Mouse (Mus musculus): ENCODE results near the gene Msh2. TPM values are rescaled to one million over a fixed set of nuclear protein-coding genes. Genes with fewer than 3 reads are reported as not detected.
"Not testable (repeated sequence)": the region's sequence is repeated elsewhere in the genome, so short reads cannot be mapped to it uniquely, and the experiment has no call there.

Gene Msh2
- polyA plus RNA-seq, 1 experiment from 2014 or later = 69.1 TPM

GRCm38 (mm10) chr17:87655616-87656015 lies 16.5 kb upstream of the Msh2 start:
- 93% methylated on average over 5 of the region's 5 CpGs for WGBS
- not testable (repeated sequence) for H3K4me3 ChIP-seq (ENCODE audit: low read length); H3K36me3 ChIP-seq (ENCODE audit: control insufficient read depth, insufficient read depth, low read length); H3K4me1 ChIP-seq (ENCODE audit: control insufficient read depth, insufficient read depth, low read length); H3K9me3 ChIP-seq (ENCODE audit: control insufficient read depth, low read length); H3K27ac ChIP-seq (ENCODE audit: low read depth, low read length); H3K4me2 ChIP-seq (replicated peaks; ENCODE audit: low read depth, low read length); H3K27me3 ChIP-seq (ENCODE audit: control insufficient read depth, insufficient read depth, low read length); H3K9ac ChIP-seq (ENCODE audit: low read depth, low read length); ATAC-seq (ENCODE audit: low FRiP score, low TSS enrichment)

GRCm38 (mm10) chr17:87661958-87662573 lies 10.1 kb upstream of the Msh2 start:
- H3K4me2 ChIP-seq (replicated peaks; ENCODE audit: low read depth, low read length); H3K27me3 ChIP-seq (ENCODE audit: control insufficient read depth, insufficient read depth, low read length); H3K27ac ChIP-seq (ENCODE audit: low read depth, low read length); ATAC-seq (ENCODE audit: low FRiP score, low TSS enrichment); H3K36me3 ChIP-seq (ENCODE audit: control insufficient read depth, insufficient read depth, low read length); H3K9me3 ChIP-seq (ENCODE audit: control insufficient read depth, low read length); H3K4me1 ChIP-seq (ENCODE audit: control insufficient read depth, insufficient read depth, low read length); H3K4me3 ChIP-seq (ENCODE audit: low read length); H3K9ac ChIP-seq (ENCODE audit: low read depth, low read length): not testable (repeated sequence)
- WGBS = 83% methylated on average over 9 of the region's 9 CpGs

GRCm38 (mm10) chr17:87664238-87664637 lies 7.9 kb upstream of the Msh2 start:
- Histone ChIP-seq H3K9me3 (ENCODE audit: control insufficient read depth, low read length) (peaks cover 5% of the 10 kb centered on the region; the same call in 1 of the 2 replicates), H3K27ac (ENCODE audit: low read depth, low read length) (no peak overlapping the region), H3K27me3 (ENCODE audit: control insufficient read depth, insufficient read depth, low read length) (no peaks in the 10 kb centered on the region), H3K9ac (ENCODE audit: low read depth, low read length) (no peak overlapping the region), H3K4me3 (ENCODE audit: low read length) (no peak overlapping the region), H3K4me2 (replicated peaks; ENCODE audit: low read depth, low read length) (no peak overlapping the region), H3K36me3 (ENCODE audit: control insufficient read depth, insufficient read depth, low read length) (no peaks in the 10 kb centered on the region), H3K4me1 (ENCODE audit: control insufficient read depth, insufficient read depth, low read length) (no peaks in the 10 kb centered on the region)
- ATAC-seq (ENCODE audit: low FRiP score, low TSS enrichment) = no peak

GRCm38 (mm10) chr17:87665066-87665822 lies 6.9 kb upstream of the Msh2 start:
- no peaks in the 10 kb centered on the region for H3K4me1 ChIP-seq (ENCODE audit: control insufficient read depth, insufficient read depth, low read length)
- no peak overlapping the region for H3K4me3 ChIP-seq (ENCODE audit: low read length)
- peaks cover 5% of the 10 kb centered on the region; the same call in 1 of the 2 replicates for H3K9me3 ChIP-seq (ENCODE audit: control insufficient read depth, low read length)
- no peak for ATAC-seq (ENCODE audit: low FRiP score, low TSS enrichment)
- H3K27ac ChIP-seq (ENCODE audit: low read depth, low read length) = no peak overlapping the region
- WGBS = 87% methylated on average over 10 of the region's 10 CpGs
- H3K36me3 ChIP-seq (ENCODE audit: control insufficient read depth, insufficient read depth, low read length) = no peaks in the 10 kb centered on the region
- no peaks in the 10 kb centered on the region for H3K27me3 ChIP-seq (ENCODE audit: control insufficient read depth, insufficient read depth, low read length)
- no peak overlapping the region for H3K4me2 ChIP-seq (replicated peaks; ENCODE audit: low read depth, low read length)
- H3K9ac ChIP-seq (ENCODE audit: low read depth, low read length) = no peak overlapping the region

- peak overlapping the region; percentile 87 for H3K27ac ChIP-seq (ENCODE audit: low read depth, low read length)
Observed at GRCm38 (mm10) chr17:87672677-87673286, 652 bp downstream of the Msh2 start.

GRCm38 (mm10) chr17:87676916-87677474 lies 4.9 kb downstream of the Msh2 start:
- H3K9me3 ChIP-seq (ENCODE audit: control insufficient read depth, low read length); H3K9ac ChIP-seq (ENCODE audit: low read depth, low read length); ATAC-seq (ENCODE audit: low FRiP score, low TSS enrichment); H3K4me2 ChIP-seq (replicated peaks; ENCODE audit: low read depth, low read length); H3K27ac ChIP-seq (ENCODE audit: low read depth, low read length); H3K4me3 ChIP-seq (ENCODE audit: low read length); H3K27me3 ChIP-seq (ENCODE audit: control insufficient read depth, insufficient read depth, low read length): not testable (repeated sequence)
- WGBS = 84% methylated on average over 1 of the region's 1 CpGs
- peaks cover 14% of the 10 kb centered on the region for H3K4me1 ChIP-seq (ENCODE audit: control insufficient read depth, insufficient read depth, low read length)
- peaks cover 24% of the 10 kb centered on the region; the same call in 1 of the 2 replicates for H3K36me3 ChIP-seq (ENCODE audit: control insufficient read depth, insufficient read depth, low read length)

More at GRCm38 (mm10) chr17:87672677-87673286, 652 bp downstream of the Msh2 start:
- peak overlapping the region; percentile 84 for H3K9ac ChIP-seq (ENCODE audit: low read depth, low read length)
- peak; percentile 63 for ATAC-seq (ENCODE audit: low FRiP score, low TSS enrichment)
- peak overlapping the region; percentile 91 for H3K4me3 ChIP-seq (ENCODE audit: low read length)
- H3K4me2 ChIP-seq (replicated peaks; ENCODE audit: low read depth, low read length) = peak overlapping the region; percentile 84
- peaks cover 14% of the 10 kb centered on the region for H3K4me1 ChIP-seq (ENCODE audit: control insufficient read depth, insufficient read depth, low read length)
- H3K36me3 ChIP-seq (ENCODE audit: control insufficient read depth, insufficient read depth, low read length) = no peaks in the 10 kb centered on the region
- H3K9me3 ChIP-seq (ENCODE audit: control insufficient read depth, low read length) = no peaks in the 10 kb centered on the region
- under 1% methylated on average over 54 of the region's 54 CpGs for WGBS
- no peaks in the 10 kb centered on the region for H3K27me3 ChIP-seq (ENCODE audit: control insufficient read depth, insufficient read depth, low read length)

GRCm38 (mm10) chr17:87677656-87678055 lies 5.5 kb downstream of the Msh2 start:
- Histone ChIP-seq H3K4me3 (ENCODE audit: low read length) (no peak overlapping the region), H3K27ac (ENCODE audit: low read depth, low read length) (no peak overlapping the region), H3K27me3 (ENCODE audit: control insufficient read depth, insufficient read depth, low read length) (no peaks in the 10 kb centered on the region), H3K9ac (ENCODE audit: low read depth, low read length) (no peak overlapping the region), H3K4me1 (ENCODE audit: control insufficient read depth, insufficient read depth, low read length) (peaks cover 14% of the 10 kb centered on the region), H3K9me3 (ENCODE audit: control insufficient read depth, low read length) (no peaks in the 10 kb centered on the region), H3K4me2 (replicated peaks; ENCODE audit: low read depth, low read length) (no peak overlapping the region), H3K36me3 (ENCODE audit: control insufficient read depth, insufficient read depth, low read length) (peaks cover 31% of the 10 kb centered on the region; the same call in 1 of the 2 replicates)
- no peak for ATAC-seq (ENCODE audit: low FRiP score, low TSS enrichment)
- 96% methylated on average over 8 of the region's 8 CpGs for WGBS

GRCm38 (mm10) chr17:87689217-87689616 lies 17.1 kb downstream of the Msh2 start:
- Histone ChIP-seq H3K9ac (ENCODE audit: low read depth, low read length) (no peak overlapping the region), H3K27ac (ENCODE audit: low read depth, low read length) (no peak overlapping the region), H3K27me3 (ENCODE audit: control insufficient read depth, insufficient read depth, low read length) (no peaks in the 10 kb centered on the region), H3K9me3 (ENCODE audit: control insufficient read depth, low read length) (no peaks in the 10 kb centered on the region), H3K4me1 (ENCODE audit: control insufficient read depth, insufficient read depth, low read length) (no peaks in the 10 kb centered on the region), H3K36me3 (ENCODE audit: control insufficient read depth, insufficient read depth, low read length) (peaks cover 60% of the 10 kb centered on the region), H3K4me2 (replicated peaks; ENCODE audit: low read depth, low read length) (no peak overlapping the region), H3K4me3 (ENCODE audit: low read length) (no peak overlapping the region)
- no peak for ATAC-seq (ENCODE audit: low FRiP score, low TSS enrichment)
- 87% methylated on average over 8 of the region's 8 CpGs for WGBS

Data from kidney, embryonic 14.5 days (tissue).